Mouse (Mus musculus) mature B cell (primary cell): Measurements from ENCODE around the gene Cdh11.
"Not testable (repeated sequence)": the region's sequence is repeated elsewhere in the genome, so short reads cannot be mapped to it uniquely, and the experiment has no call there.

Experiments
- in situ Hi-C: fragments of 300-500 bp; cut with MboI; formaldehyde crosslinking; loops from 2 replicates; pipeline ENCODE4 v1.14.3; 2019

Cdh11 gene

DNA sequence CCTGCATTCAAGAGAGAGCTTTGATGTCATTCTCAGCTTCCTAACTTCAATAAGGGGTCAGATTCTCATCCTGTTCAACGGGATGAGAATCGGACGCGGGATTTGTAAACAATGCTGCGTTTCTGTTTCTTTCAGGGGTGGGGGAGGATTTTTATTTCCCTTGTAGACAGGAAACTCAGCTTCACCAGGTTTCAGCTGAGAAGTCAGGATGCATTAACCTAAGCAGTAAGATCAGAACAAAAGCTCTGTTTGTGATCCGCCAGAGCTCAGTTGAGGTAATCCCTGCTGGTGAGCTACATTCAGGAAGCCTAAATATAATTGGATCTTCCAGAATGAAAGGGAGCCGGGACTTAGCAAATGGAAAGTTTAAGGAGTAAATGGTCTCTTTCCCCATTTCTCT lies 78.1 kb downstream of the Cdh11 start:
- in situ Hi-C loops = no loop called here

DNA sequence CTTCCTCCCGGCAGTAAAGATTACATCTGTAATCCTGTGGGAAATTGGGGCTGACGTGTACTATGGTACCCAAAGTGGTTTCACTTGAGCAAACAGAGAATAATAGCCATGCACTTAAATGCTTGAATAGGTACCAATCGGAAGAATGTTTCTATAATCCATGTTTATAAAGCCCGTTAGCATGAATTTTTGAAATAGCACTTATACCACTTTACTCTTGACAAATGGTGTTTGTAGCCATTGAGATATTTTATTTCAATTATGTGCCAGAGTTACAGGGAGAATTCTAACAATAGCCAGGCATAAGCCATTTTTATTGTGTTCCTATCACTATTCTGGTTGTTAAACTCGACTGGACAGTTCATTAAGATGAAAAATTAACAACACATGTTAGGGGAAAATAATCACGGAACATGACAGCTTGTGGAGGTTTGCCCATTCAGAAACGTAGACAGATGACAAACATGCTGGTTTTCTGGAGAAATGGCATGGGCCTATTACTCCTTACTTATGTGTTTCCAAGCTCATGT lies 80.0 kb downstream of the Cdh11 start:
- in situ Hi-C loops = no loop called here

DNA sequence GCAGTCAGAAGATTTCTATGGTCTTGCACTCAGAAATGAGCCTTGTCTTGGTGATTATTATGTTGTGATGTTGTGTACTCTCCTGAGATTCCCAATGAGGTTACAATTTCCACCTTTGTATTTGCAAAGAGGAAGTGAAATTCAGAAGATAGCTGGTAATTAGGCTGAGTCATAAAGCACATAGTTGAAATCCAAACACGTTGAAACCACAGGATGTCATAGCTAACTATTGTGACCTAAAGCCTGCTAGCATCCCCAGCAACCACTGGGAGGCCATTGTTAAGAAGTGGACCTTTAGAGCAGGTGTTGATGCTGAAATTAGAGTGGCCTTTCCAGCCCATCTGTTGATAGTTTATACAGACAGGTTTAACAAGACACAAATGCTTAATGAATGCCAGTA lies 85.2 kb downstream of the Cdh11 start:
- in situ Hi-C loops = no loop called here

DNA sequence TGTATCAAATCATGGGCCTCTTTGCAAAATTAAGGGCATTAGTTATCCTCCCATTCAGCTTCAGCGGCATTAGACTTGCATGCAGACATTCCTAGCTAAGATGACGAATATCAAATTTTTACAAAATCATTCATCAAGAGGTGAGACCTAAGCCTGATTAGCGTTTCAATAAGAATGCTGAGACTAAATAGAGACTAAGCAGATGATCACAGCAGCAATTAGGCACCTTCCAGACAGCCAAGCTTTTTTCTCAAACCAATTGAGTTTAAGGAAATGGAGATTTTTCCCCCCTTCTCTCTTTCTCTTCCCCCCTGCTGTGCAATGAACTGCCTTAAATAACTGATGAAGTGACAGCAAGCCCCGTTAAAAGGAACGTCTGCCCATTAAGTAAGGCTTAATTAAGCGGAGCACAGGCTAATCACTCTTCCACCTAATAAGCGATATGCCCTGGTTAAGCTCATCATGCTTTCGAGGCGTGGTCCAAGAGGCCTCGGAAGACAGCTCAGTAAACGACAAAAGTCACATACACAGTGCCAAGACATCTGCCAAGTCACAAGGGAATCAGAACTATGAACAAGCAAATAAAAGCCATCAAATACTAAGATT lies 87.1 kb downstream of the Cdh11 start:
- in situ Hi-C loops = no loop called here

DNA sequence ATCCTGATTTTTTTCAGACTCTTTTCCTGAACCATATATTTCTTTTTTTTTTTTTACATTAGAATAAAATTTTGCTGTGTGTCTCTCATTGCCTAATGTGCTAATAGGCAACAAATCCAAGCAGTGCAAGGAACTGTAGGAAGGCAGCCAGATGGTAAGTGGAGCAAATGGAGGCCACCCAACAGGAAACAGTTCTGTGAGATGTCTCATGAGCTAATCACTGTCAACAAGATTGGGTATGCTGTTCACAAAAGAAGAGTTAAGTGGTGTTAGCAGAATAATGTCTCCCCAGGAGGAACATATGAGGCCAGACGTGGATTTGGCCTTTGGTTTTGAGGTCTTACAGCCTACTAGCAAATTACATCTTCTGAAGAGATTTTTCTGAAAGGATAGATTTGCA lies 92.0 kb downstream of the Cdh11 start:
- in situ Hi-C loops = no loop called here

DNA sequence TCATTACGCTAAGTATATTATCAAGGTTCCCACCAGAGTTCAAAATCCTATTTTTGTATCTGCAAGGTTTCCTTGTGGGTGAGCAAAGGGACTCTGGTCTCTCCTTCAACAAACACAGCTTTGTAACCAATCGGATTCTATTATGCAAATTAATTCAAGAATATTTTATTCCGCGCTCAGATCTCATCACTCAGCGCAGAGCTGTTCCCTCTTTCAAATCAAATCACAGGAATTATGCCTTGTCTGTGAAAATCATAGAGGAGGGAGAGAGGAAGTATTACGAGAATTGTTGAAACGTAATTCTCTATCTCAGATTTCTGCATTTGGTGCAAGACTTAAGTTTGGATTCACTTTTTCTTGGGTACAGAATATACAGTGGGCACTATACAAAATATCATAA lies 100.0 kb downstream of the Cdh11 start:
- in situ Hi-C loops = not testable (repeated sequence)

DNA sequence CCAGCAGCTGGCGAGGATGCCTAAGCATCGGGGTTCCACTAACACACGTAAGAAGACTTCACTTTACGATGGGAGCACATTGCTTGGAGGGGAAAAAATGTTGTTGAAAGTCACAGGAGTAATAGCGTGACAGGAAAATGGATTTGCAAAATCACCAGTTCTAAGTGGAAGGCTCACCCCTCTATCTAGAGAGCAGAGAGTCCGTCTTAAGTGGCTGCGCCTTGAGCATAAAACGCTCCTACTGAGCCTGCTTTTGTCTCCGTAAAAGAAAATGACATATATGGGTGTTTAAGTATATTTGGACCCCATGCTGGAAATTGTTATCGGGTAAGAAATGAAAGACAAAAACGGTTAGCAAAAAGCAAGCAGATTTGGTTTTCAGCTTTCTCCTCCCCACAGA lies 100.4 kb downstream of the Cdh11 start:
- in situ Hi-C loops = no loop called here

DNA sequence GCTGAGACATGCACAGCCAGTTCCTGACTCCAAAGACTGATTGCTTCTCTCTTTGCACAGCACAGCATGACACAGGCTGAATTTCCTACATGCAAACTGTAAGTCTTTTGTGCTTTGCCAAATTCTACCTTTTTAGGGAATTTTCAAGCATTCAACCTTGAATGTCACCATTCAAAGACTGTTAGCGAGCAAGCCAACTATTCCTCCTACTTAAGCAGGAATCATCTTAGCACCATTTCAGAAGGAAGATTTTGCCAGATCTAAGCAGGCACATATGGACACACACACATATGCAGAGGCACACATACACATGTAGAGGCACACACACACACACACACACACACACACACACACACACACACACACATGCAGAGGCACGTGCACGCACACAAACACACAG lies 108.3 kb downstream of the Cdh11 start:
- in situ Hi-C loops = no loop called here

DNA sequence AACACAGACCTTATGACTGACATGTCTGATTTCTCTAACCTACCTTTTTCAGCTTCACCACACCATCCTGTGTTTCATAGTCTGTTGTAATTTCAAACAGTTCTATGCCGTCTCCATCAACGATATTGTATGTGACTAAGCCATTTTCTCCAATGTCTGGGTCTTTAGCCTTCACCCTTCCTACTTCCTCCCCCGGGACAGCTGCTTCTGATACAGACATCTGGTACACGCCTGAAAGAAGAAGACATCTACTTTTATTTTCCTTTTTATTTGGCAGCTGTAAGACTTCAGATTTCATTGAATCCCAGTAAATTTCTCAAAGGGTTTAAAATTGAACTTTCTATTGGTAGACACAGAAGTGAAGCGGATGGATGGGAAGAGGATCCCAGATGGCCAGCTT lies 120.9 kb downstream of the Cdh11 start:
- in situ Hi-C loops = not testable (repeated sequence)

DNA sequence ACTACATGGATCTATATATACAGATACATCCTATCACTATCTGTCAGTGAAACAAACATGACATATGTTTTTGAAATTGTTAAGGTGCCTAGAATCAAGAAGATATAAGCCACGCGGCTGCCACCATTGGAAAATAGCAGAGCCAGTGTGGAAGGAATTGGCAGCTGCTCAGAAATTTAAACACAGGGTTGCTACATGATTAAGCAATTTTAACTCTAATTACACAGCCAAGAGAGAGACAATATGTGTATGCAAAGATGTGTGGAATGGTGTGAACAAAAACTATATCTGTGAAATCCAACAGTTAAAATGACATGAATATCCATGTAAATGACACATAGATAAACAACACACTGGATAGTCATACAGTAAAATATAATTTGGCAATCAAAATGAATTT lies 128.9 kb downstream of the Cdh11 start:
- in situ Hi-C loops = no loop called here

DNA sequence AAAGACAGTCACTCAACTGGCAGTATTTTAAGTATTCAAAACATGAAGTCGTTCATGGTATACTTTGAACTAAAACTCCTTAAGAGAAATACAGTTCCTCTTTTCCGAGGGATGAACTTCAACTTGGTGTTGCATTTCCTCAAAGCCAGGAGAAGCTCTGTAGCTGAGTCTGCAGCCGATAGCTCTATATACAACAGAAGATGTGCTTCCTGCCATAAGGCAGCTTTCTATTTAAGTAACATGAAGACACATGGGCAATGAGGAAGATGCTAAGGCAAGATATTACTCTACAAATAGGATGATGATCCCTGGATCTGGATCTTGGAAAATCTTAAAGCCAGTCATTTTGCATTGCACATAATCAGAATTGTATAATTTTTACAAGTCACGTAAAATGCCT lies 133.5 kb downstream of the Cdh11 start:
- in situ Hi-C loops = no loop called here

DNA sequence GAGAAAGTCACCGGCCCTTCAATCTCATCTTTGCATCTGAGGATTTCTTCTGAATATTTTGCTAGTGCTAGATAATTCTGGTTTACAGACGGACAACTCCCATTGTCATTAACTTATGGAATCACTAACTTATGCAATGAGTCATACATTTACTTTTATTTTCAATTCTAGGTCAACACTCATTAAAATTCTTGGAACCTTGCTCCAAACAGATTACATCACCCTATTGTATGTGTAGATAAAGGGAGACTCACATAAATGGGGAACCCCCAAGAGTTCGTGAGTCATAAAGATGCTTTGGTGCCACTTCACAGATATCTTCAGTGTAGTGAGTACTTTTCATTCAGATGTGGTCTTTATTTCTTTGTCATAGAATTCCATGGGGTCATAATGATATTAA lies 158.3 kb downstream of the Cdh11 start:
- in situ Hi-C loops = no loop called here

DNA sequence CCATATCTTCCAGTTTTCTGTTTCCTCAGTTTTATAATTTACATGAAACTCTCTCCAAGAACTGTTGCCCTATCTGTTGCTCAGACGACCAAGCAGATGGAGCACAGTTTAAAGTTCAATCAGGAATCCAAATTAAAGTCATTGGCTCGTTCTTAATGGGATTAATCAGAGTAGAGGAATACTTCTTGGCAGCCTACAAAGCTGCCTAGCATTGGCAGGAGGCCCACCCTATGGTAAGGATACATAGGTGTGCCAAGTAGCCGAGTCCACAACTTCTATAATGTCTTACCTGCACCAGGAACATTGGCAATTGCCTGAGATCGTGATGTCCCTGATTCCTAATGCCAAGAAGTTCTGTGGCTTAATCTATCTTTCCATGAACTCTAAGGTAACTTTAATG lies 173.3 kb downstream of the Cdh11 start:
- in situ Hi-C loops = no loop called here

DNA sequence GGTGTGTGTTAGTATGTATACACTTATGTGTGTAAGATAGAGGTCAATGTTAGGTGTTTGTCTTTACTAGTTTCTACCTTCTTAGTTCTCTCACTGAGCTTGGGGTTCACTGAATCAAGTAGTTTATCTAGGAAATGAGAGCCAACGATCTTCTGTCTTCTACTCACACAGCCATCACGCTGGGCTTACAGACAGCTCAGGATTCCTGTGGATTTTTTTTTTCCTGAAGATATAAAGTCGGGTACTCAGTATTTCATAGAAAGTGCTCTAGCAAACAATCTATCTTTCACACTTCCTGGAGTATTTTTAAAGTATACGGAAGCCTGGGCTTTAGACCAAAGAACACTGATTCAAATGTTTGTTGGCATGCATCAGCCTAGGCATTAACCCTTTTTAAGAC lies 184.1 kb downstream of the Cdh11 start:
- in situ Hi-C loops = no loop called here

DNA sequence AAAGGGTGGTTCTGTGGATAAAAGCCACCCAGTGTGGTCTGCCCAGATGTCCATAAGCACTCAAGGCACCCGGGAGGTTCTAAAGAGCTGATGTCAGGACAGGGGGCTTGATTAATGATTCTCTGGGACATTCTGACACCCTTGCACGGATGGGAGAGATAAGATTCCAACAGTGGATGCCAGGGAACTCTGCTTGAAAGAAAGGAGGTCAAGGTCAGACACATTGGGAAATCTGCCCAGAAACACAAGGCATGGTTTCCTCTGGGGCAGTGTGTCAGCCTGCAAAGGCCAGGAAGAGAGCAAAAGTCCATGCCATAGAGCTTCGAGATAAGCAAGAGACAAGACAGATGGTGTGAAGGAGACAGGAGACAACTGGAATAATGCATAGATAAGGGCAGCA lies 188.9 kb downstream of the Cdh11 start:
- in situ Hi-C loops = no loop called here

DNA sequence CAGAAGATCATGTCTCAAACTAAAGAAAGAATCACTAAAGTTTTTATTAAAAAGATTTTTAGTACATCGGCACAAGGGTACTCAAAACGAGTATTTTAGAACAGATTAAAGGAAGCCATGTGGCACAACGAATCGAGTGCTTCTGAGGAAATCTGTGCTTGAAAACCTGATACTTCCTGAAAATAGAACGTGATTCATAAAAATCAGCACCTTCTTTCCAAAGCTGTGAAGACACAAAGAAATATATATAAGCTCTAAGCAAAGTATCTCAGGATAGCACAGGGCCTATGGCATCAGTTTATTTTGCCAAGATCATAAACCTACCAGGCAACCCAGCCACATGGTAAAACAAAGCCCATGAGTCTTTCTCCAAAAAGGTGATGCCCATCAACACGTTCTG lies 191.5 kb downstream of the Cdh11 start:
- in situ Hi-C loops = no loop called here
